Mouse (Mus musculus) stomach, postnatal 0 days (tissue): Measurements from ENCODE around the gene Pdss2. TPM values are rescaled to one million over a fixed set of nuclear protein-coding genes. Genes with fewer than 3 reads are reported as not detected.

Experiments
- ATAC-seq: fragments of 200-750 bp; cut with Nextera tagmentation; 2 replicates; pipeline ENCODE4 v1.8.0; 2017; ENCODE audit not compliant: low FRiP score, low TSS enrichment
- DNase-seq: peaks from one replicate; pipeline ENCODE4 v3.0.0-alpha.2; 2016; ENCODE audit warnings: low spot score
- H3K27ac ChIP-seq: fragments of 300-500 bp; sonication (generic); replicated peaks from 2 replicates; pipeline ENCODE4 v1.5.1; 2014; ENCODE audit warnings: mild to moderate bottlenecking, control low read depth
- H3K27me3 ChIP-seq: fragments of 300-500 bp; sonication (generic); 2 replicates; pipeline ENCODE4 v1.6.1; 2014; ENCODE audit warnings: low read length; ENCODE audit not compliant: control insufficient read depth, insufficient read depth
- H3K36me3 ChIP-seq: fragments of 300-500 bp; sonication (generic); 2 replicates; pipeline ENCODE4 v1.6.1; 2014; ENCODE audit warnings: low read length, mixed read lengths; ENCODE audit not compliant: control insufficient read depth, insufficient read depth
- H3K4me1 ChIP-seq: fragments of 300-500 bp; sonication (generic); replicated peaks from 2 replicates; pipeline ENCODE4 v1.6.1; 2014; ENCODE audit warnings: antibody characterized with exemption; ENCODE audit not compliant: control insufficient read depth, insufficient read depth
- H3K4me2 ChIP-seq: fragments of 300-500 bp; sonication (generic); replicated peaks from 2 replicates; pipeline ENCODE4 v1.6.1; 2014; ENCODE audit warnings: low read depth, mild to moderate bottlenecking, control low read depth, moderate library complexity
- H3K4me3 ChIP-seq: fragments of 300-500 bp; sonication (generic); 2 replicates; pipeline ENCODE4 v1.5.1; 2014; ENCODE audit warnings: low read depth, low read length, control low read depth
- H3K9ac ChIP-seq: fragments of 300-500 bp; sonication (generic); 2 replicates; pipeline ENCODE4 v1.6.1; 2014; ENCODE audit warnings: mild to moderate bottlenecking, low read length, control low read depth, mixed read lengths
- H3K9me3 ChIP-seq: fragments of 300-500 bp; sonication (generic); 2 replicates; pipeline ENCODE4 v1.6.1; 2016; ENCODE audit warnings: low read length; ENCODE audit not compliant: control insufficient read depth
- CTCF ChIP-seq: IDR thresholded peaks from 2 replicates; pipeline ENCODE4 v1.5.1; 2016; ENCODE audit warnings: antibody characterized with exemption, low read depth, mild to moderate bottlenecking, moderate library complexity
- EP300 ChIP-seq: optimal IDR thresholded peaks from 2 replicates; pipeline ENCODE3; 2016; ENCODE audit warnings: antibody characterized with exemption
- WGBS: fragments of 180-500 bp; shearing (Covaris S2); extraction: QIAGEN DNeasy Blood & Tissue Kit; methylation state at CpG from one replicate; pipeline ENCODE4 v1.1.7; 2014; 5-methylcytosine and 5-hydroxymethylcytosine counted together
- polyA plus RNA-seq: library from polyadenylated mRNA; unstranded; fragments of >200 nt; fragmentation: Nextera tagmentation; extraction: Ambion mirVana; gene quantifications from 2 replicates; pipeline ENCODE4 v1.2.1, GENCODE M21; 2015

Pdss2 gene
- polyA plus RNA-seq, 1 experiment from 2014 or later, result 6.2 TPM

GRCm38 (mm10) chr10:43272381-43272780 is 51.1 kb downstream of the Pdss2 start:
- no peak for ATAC-seq
- Histone ChIP-seq H3K36me3 (no peaks in the 10 kb centered on the region), H3K27ac (no peak overlapping the region), H3K27me3 (no peaks in the 10 kb centered on the region), H3K4me2 (no peak overlapping the region), H3K4me3 (no peak overlapping the region), H3K9me3 (no peaks in the 10 kb centered on the region), H3K9ac (no peak overlapping the region), H3K4me1 (no peaks in the 10 kb centered on the region)
- TF ChIP-seq CTCF, result no peak
- no peak for TF ChIP-seq EP300
- DNase-seq, result no peak
- WGBS, result 74% methylated on average over 4 of the region's 4 CpGs

- Histone ChIP-seq H3K4me3 (no peak overlapping the region), H3K9ac (no peak overlapping the region), H3K4me1 (no peaks in the 10 kb centered on the region), H3K27me3 (no peaks in the 10 kb centered on the region), H3K36me3 (no peaks in the 10 kb centered on the region), H3K9me3 (no peaks in the 10 kb centered on the region), H3K4me2 (no peak overlapping the region), H3K27ac (no peak overlapping the region)
- ATAC-seq (no peak), DNase-seq (no peak)
- no peak for TF ChIP-seq EP300
- 58% methylated on average over 3 of the region's 3 CpGs for WGBS
These were observed 51.8 kb downstream of the Pdss2 start for GRCm38 (mm10) chr10:43273057-43273456.

- H3K36me3 ChIP-seq, result no peaks in the 10 kb centered on the region
- H3K27ac ChIP-seq, result no peak overlapping the region
- no peak overlapping the region for H3K4me2 ChIP-seq
- no peak overlapping the region for H3K9ac ChIP-seq
- DNase-seq (no peak), ATAC-seq (no peak)
- H3K9me3 ChIP-seq, result no peaks in the 10 kb centered on the region
- no peak overlapping the region for H3K4me3 ChIP-seq
- no peaks in the 10 kb centered on the region for H3K27me3 ChIP-seq
- 83% methylated on average over 5 of the region's 5 CpGs for WGBS
- no peaks in the 10 kb centered on the region for H3K4me1 ChIP-seq
- no peak for TF ChIP-seq EP300
- TF ChIP-seq CTCF, result no peak
These were observed 54.2 kb downstream of the Pdss2 start for GRCm38 (mm10) chr10:43275446-43275845.

GRCm38 (mm10) chr10:43276116-43276659 is 54.9 kb downstream of the Pdss2 start:
- no peak for ATAC-seq
- no peaks in the 10 kb centered on the region for H3K9me3 ChIP-seq

GRCm38 (mm10) chr10:43277266-43278145 is 56.2 kb downstream of the Pdss2 start:
- peak; percentile 66 for ATAC-seq

More at GRCm38 (mm10) chr10:43276116-43276659, 54.9 kb downstream of the Pdss2 start:
- WGBS, result 78% methylated on average over 1 of the region's 1 CpGs
- DNase-seq, result no peak
- H3K9ac ChIP-seq, result no peak overlapping the region
- no peaks in the 10 kb centered on the region for H3K4me1 ChIP-seq
- H3K4me3 ChIP-seq, result no peak overlapping the region
- TF ChIP-seq CTCF (no peak), EP300 (no peak)
- no peaks in the 10 kb centered on the region for H3K36me3 ChIP-seq
- no peaks in the 10 kb centered on the region for H3K27me3 ChIP-seq
- H3K4me2 ChIP-seq, result no peak overlapping the region
- no peak overlapping the region for H3K27ac ChIP-seq

GRCm38 (mm10) chr10:43279637-43280288 is 58.5 kb downstream of the Pdss2 start:
- ATAC-seq (no peak), DNase-seq (no peak)
- no peak for TF ChIP-seq CTCF
- no peak for TF ChIP-seq EP300
- Histone ChIP-seq H3K9ac (no peak overlapping the region), H3K36me3 (no peaks in the 10 kb centered on the region), H3K27ac (no peak overlapping the region), H3K27me3 (no peaks in the 10 kb centered on the region), H3K4me3 (no peak overlapping the region), H3K4me2 (no peak overlapping the region), H3K9me3 (no peaks in the 10 kb centered on the region), H3K4me1 (no peaks in the 10 kb centered on the region)
- 74% methylated on average over 5 of the region's 5 CpGs for WGBS

More at GRCm38 (mm10) chr10:43277266-43278145, 56.2 kb downstream of the Pdss2 start:
- no peak overlapping the region for H3K4me3 ChIP-seq
- no peak overlapping the region for H3K4me2 ChIP-seq
- TF ChIP-seq EP300 (no peak), CTCF (no peak)
- no peak overlapping the region for H3K9ac ChIP-seq
- H3K4me1 ChIP-seq, result no peaks in the 10 kb centered on the region
- H3K27ac ChIP-seq, result no peak overlapping the region
- no peaks in the 10 kb centered on the region for H3K27me3 ChIP-seq
- no peaks in the 10 kb centered on the region for H3K36me3 ChIP-seq
- DNase-seq, result peak; percentile 20
- no peaks in the 10 kb centered on the region for H3K9me3 ChIP-seq
- 41% methylated on average over 8 of the region's 8 CpGs for WGBS
